Mouse (Mus musculus): ENCODE results near the gene Plxna2.

Plxna2 gene

GRCm38 (mm10) chr1:194774754-194775153 lies 156.7 kb downstream of the Plxna2 start:
- no peak for DNase-seq

GRCm38 (mm10) chr1:194775656-194776374 lies 157.8 kb downstream of the Plxna2 start:
- DNase-seq: peak in 1 of 2 experiments; percentile 16

GRCm38 (mm10) chr1:194776510-194777244 lies 158.7 kb downstream of the Plxna2 start:
- no peak for DNase-seq

- DNase-seq: no peak
These were observed 159.6 kb downstream of the Plxna2 start for GRCm38 (mm10) chr1:194777608-194778007.

GRCm38 (mm10) chr1:194780392-194780791 lies 162.4 kb downstream of the Plxna2 start:
- DNase-seq: no peak

- DNase-seq: no peak
These were observed 162.9 kb downstream of the Plxna2 start for GRCm38 (mm10) chr1:194780794-194781390.

GRCm38 (mm10) chr1:194781556-194781955 lies 163.5 kb downstream of the Plxna2 start:
- DNase-seq: no peak

GRCm38 (mm10) chr1:194782325-194782724 lies 164.3 kb downstream of the Plxna2 start:
- DNase-seq: no peak

GRCm38 (mm10) chr1:194787626-194788025 lies 169.6 kb downstream of the Plxna2 start:
- DNase-seq: no peak

- DNase-seq: no peak
These were observed 175.4 kb downstream of the Plxna2 start for GRCm38 (mm10) chr1:194793226-194793924.

- no peak for DNase-seq
These were observed 177.3 kb downstream of the Plxna2 start for GRCm38 (mm10) chr1:194795316-194795715.

- no peak for DNase-seq
These were observed 179.8 kb downstream of the Plxna2 start for GRCm38 (mm10) chr1:194797843-194798242.

GRCm38 (mm10) chr1:194798511-194798910 lies 180.5 kb downstream of the Plxna2 start:
- no peak for DNase-seq

GRCm38 (mm10) chr1:194808261-194808660 lies 190.2 kb downstream of the Plxna2 start:
- no peak for DNase-seq

GRCm38 (mm10) chr1:194808681-194809080 lies 190.7 kb downstream of the Plxna2 start:
- DNase-seq: no peak

GRCm38 (mm10) chr1:194809600-194809999 lies 191.6 kb downstream of the Plxna2 start:
- DNase-seq: no peak

GRCm38 (mm10) chr1:194814187-194814586 lies 196.2 kb downstream of the Plxna2 start:
- no peak for DNase-seq

- DNase-seq: no peak
These were observed 197.5 kb downstream of the Plxna2 start for GRCm38 (mm10) chr1:194815547-194815946.

- DNase-seq: peak; percentile 66 to 68
These were observed 198.9 kb downstream of the Plxna2 start for GRCm38 (mm10) chr1:194816913-194817312.

GRCm38 (mm10) chr1:194820953-194821352 lies 202.9 kb downstream of the Plxna2 start:
- DNase-seq: no peak

GRCm38 (mm10) chr1:194821721-194822120 lies 203.7 kb downstream of the Plxna2 start:
- no peak for DNase-seq

- DNase-seq: no peak
These were observed 210.3 kb downstream of the Plxna2 start for GRCm38 (mm10) chr1:194828316-194828715.

GRCm38 (mm10) chr1:194835238-194835637 lies 217.2 kb downstream of the Plxna2 start:
- DNase-seq: no peak
